Mouse (Mus musculus): ENCODE measurements around the gene Arvcf. TPM values are rescaled to one million over a fixed set of nuclear protein-coding genes. Genes with fewer than 3 reads are reported as not detected.

Arvcf gene
- polyA plus RNA-seq, 1 experiment: 52.3 TPM

DNA sequence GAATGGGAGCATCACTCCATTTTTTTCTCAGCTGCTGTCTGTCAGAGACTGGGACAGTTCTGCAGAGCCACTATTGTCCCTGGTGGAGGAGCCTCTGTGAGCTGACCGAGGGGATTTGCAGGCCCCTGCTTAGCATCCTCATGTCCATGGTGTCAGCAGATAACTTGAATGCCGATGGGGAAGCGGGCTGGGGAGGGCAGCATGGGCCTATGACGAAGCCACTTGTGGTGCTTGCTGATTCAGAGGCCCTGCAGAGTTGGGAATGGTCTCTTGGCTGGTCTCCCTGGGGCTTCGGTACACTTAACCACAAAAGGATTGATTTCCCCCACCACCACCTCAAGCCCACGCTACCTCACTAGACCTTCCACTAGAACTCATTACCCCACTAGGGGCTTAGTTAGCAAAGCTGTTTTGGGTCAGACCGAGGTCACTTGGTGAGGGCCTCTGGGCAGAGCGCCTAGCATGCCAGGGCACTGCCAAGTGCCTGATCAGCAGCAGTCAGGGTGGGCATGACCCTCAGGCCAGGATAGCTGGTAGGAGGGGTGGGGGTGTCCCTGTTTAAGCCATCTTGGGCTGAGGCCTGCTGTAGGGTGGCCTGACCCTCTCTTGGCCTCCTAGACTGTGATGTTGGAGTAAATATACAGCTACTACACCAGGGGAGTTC is 31.5 kb downstream of the Arvcf start:
- no peak overlapping the region for H3K27ac ChIP-seq (ENCODE audit: control insufficient read depth, insufficient read depth, low read length)
- no peak for TF ChIP-seq POLR2A (IDR thresholded peaks at IDR 0.05; ENCODE audit: control insufficient read depth, extremely low read depth, insufficient read depth, low read length, poor library complexity)
- no peak for TF ChIP-seq CTCF (IDR thresholded peaks at IDR 0.05; ENCODE audit: borderline replicate concordance, control insufficient read depth, extremely low read depth, insufficient read depth, low read length, poor library complexity)
- H3K4me1 ChIP-seq (replicated peaks; ENCODE audit: control insufficient read depth, insufficient read depth, low read length): peaks cover 10% of the 10 kb centered on the region
- no peak for DNase-seq
- no peaks in the 10 kb centered on the region for H3K36me3 ChIP-seq (ENCODE audit: control insufficient read depth, insufficient read depth, low read length)
- WGBS: 93% methylated on average over 8 of the region's 8 CpGs
- no peaks in the 10 kb centered on the region for H3K27me3 ChIP-seq (ENCODE audit: control insufficient read depth, insufficient read depth, low read length)
- H3K4me3 ChIP-seq (ENCODE audit: control insufficient read depth, insufficient read depth, low read length): no peak overlapping the region

DNA sequence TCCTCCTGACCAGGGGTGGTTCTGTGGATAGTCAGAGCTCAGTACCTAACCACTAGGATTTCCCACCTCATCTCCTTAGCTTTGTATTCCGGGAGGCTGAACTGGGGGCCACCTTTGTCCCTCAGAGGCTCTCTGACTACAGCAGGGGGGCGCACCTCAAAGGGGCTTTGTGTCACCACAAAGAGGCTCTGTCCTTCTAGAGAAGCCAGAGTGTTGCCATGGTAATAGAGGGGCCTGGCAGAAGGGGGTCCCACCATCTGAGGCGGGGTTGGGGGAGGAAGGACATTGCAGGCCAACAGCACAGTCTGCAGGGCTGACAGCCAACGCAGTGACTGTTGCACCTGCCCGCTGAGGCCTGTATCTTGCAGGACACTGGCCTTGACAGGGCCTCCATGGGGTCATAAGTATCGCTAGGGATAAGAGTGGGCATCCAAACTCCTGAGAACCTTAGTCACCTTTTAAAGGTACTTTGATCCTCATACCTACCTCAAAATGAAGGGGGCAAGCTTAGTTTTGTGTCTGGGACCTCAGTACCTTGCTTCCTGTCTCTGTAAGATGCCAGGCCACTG is 32.6 kb downstream of the Arvcf start:
- H3K27ac ChIP-seq (ENCODE audit: control insufficient read depth, insufficient read depth, low read length): no peak overlapping the region
- TF ChIP-seq POLR2A (IDR thresholded peaks at IDR 0.05; ENCODE audit: control insufficient read depth, extremely low read depth, insufficient read depth, low read length, poor library complexity) (no peak), CTCF (IDR thresholded peaks at IDR 0.05; ENCODE audit: borderline replicate concordance, control insufficient read depth, extremely low read depth, insufficient read depth, low read length, poor library complexity) (no peak)
- no peaks in the 10 kb centered on the region for H3K36me3 ChIP-seq (ENCODE audit: control insufficient read depth, insufficient read depth, low read length)
- no peaks in the 10 kb centered on the region for H3K27me3 ChIP-seq (ENCODE audit: control insufficient read depth, insufficient read depth, low read length)
- H3K4me1 ChIP-seq (replicated peaks; ENCODE audit: control insufficient read depth, insufficient read depth, low read length): peaks cover 14% of the 10 kb centered on the region
- no peak for DNase-seq
- H3K4me3 ChIP-seq (ENCODE audit: control insufficient read depth, insufficient read depth, low read length): no peak overlapping the region
- WGBS: 90% methylated on average over 6 of the region's 6 CpGs

DNA sequence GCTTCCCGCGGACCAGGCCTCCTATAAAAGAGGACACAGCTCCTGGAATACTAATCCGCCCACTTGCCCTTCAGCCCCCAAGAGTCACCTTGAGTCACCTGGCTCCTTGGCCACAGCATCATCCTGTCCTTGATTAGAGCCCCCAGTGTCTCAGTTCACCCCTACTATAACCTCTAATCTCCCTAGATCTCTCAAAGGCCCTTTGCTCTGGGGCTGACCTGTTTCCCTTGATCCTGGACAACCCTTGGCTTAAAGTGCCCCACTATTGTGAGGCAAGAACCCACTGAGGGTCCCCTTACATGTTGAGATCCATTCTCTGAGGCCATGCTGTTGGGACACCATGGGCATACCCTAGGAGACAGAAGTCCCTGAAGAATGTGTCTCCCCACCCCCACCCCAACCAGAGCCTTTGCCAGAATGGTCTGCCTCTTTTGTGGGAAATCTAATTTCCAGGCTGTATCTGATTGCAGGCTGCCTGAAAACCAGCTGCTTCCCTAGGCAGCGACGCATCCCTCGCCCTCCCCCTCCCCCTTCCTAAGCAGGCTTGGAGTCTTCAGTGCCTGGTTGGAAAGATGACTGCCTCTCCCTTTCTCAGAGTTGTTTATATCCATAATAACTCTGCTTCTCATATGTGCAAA is 33.8 kb downstream of the Arvcf start:
- Histone ChIP-seq H3K4me1 (replicated peaks; ENCODE audit: control insufficient read depth, insufficient read depth, low read length) (peaks cover 13% of the 10 kb centered on the region), H3K4me3 (ENCODE audit: control insufficient read depth, insufficient read depth, low read length) (no peak overlapping the region), H3K27me3 (ENCODE audit: control insufficient read depth, insufficient read depth, low read length) (no peaks in the 10 kb centered on the region), H3K36me3 (ENCODE audit: control insufficient read depth, insufficient read depth, low read length) (no peaks in the 10 kb centered on the region), H3K27ac (ENCODE audit: control insufficient read depth, insufficient read depth, low read length) (no peak overlapping the region)
- TF ChIP-seq CTCF (IDR thresholded peaks at IDR 0.05; ENCODE audit: borderline replicate concordance, control insufficient read depth, extremely low read depth, insufficient read depth, low read length, poor library complexity) (no peak), POLR2A (IDR thresholded peaks at IDR 0.05; ENCODE audit: control insufficient read depth, extremely low read depth, insufficient read depth, low read length, poor library complexity) (no peak)
- no peak for DNase-seq
- 94% methylated on average over 6 of the region's 6 CpGs for WGBS

DNA sequence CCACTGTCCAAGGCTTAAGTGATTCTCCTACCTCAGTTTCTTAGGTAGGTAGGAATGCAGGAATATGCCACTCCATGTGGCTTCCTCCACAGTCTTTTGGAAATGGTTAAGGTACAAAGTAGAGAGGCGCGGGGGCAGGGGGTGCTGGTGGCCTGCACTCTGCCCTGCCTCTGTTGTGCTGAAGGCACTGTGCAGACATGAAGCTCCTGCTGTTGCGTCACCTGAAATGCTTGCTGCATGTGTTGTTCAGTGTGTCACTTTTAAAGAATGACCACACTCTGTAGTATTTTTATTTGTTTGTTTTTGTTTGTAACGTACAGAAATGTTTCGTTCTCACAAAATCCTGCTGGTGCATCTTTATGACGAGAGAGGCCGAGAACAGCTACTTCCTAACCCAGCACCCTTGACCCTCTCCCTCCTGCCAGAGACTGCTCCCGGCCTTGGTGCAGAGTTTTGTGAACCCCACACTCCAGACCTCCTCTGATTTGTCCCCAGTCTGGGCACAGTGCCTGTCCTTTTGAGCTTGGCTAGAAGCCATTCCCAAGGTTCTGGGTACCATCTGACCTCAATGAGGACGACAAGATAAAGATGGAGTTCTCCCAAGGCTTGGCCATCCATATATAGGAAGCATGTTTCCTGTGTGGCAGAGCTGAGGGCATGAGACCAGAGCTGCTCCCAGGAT is 35.2 kb downstream of the Arvcf start:
- H3K4me1 ChIP-seq (replicated peaks; ENCODE audit: control insufficient read depth, insufficient read depth, low read length): peaks cover 14% of the 10 kb centered on the region
- DNase-seq: no peak
- H3K36me3 ChIP-seq (ENCODE audit: control insufficient read depth, insufficient read depth, low read length): no peaks in the 10 kb centered on the region
- TF ChIP-seq CTCF (IDR thresholded peaks at IDR 0.05; ENCODE audit: borderline replicate concordance, control insufficient read depth, extremely low read depth, insufficient read depth, low read length, poor library complexity): no peak
- no peak for TF ChIP-seq POLR2A (IDR thresholded peaks at IDR 0.05; ENCODE audit: control insufficient read depth, extremely low read depth, insufficient read depth, low read length, poor library complexity)
- H3K27ac ChIP-seq (ENCODE audit: control insufficient read depth, insufficient read depth, low read length): no peak overlapping the region
- no peaks in the 10 kb centered on the region for H3K27me3 ChIP-seq (ENCODE audit: control insufficient read depth, insufficient read depth, low read length)
- no peak overlapping the region for H3K4me3 ChIP-seq (ENCODE audit: control insufficient read depth, insufficient read depth, low read length)
- 94% methylated on average over 9 of the region's 9 CpGs for WGBS

DNA sequence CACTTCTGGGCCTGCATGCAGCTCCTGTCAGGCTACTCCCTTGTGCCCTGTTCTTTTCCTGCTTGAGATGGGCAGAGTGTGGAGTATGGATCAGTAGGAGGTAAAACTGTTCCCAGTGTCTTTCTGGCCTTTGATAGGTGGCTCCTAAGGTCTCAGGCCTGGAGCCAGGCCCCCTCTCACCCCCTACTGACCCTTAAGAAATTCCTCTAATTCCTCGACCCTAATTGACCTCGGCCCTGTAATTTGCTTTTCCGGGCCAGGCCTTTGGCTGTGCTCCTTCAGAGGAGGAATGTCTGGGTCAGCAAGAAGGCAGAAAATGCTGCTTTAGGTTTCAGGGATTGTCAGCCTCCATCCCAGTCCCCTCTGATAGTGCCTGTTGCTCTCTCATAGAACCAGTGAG is 35.8 kb downstream of the Arvcf start:
- Histone ChIP-seq H3K27me3 (ENCODE audit: control insufficient read depth, insufficient read depth, low read length) (no peaks in the 10 kb centered on the region), H3K27ac (ENCODE audit: control insufficient read depth, insufficient read depth, low read length) (no peak overlapping the region), H3K36me3 (ENCODE audit: control insufficient read depth, insufficient read depth, low read length) (no peaks in the 10 kb centered on the region), H3K4me3 (ENCODE audit: control insufficient read depth, insufficient read depth, low read length) (no peak overlapping the region), H3K4me1 (replicated peaks; ENCODE audit: control insufficient read depth, insufficient read depth, low read length) (peaks cover 20% of the 10 kb centered on the region)
- 89% methylated on average over 3 of the region's 3 CpGs for WGBS
- TF ChIP-seq CTCF (IDR thresholded peaks at IDR 0.05; ENCODE audit: borderline replicate concordance, control insufficient read depth, extremely low read depth, insufficient read depth, low read length, poor library complexity) (no peak), POLR2A (IDR thresholded peaks at IDR 0.05; ENCODE audit: control insufficient read depth, extremely low read depth, insufficient read depth, low read length, poor library complexity) (no peak)
- no peak for DNase-seq

DNA sequence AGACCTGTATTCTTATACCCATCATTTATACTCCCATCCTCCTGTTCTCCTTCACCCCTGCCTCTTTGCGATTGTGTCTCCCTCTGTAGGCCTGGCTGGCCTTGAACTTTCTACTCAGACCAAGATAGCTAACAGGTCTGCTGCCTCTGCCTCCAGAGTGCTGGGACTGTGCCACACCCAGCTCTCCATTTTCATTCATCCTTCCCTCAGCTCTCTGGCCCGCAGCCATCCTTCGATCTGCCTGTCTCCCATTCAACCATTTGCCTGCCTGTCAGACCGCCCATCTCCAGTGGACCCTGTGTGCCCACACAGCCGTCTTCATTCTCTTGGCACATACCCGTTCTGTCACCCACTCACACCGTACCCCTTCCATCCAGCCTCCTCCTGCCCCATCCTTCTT is 36.2 kb downstream of the Arvcf start:
- no peak overlapping the region for H3K4me3 ChIP-seq (ENCODE audit: control insufficient read depth, insufficient read depth, low read length)
- peaks cover 25% of the 10 kb centered on the region for H3K4me1 ChIP-seq (replicated peaks; ENCODE audit: control insufficient read depth, insufficient read depth, low read length)
- no peaks in the 10 kb centered on the region for H3K27me3 ChIP-seq (ENCODE audit: control insufficient read depth, insufficient read depth, low read length)
- no peak overlapping the region for H3K27ac ChIP-seq (ENCODE audit: control insufficient read depth, insufficient read depth, low read length)
- TF ChIP-seq CTCF (IDR thresholded peaks at IDR 0.05; ENCODE audit: borderline replicate concordance, control insufficient read depth, extremely low read depth, insufficient read depth, low read length, poor library complexity) (no peak), POLR2A (IDR thresholded peaks at IDR 0.05; ENCODE audit: control insufficient read depth, extremely low read depth, insufficient read depth, low read length, poor library complexity) (no peak)
- no peak for DNase-seq
- WGBS: 95% methylated on average over 7 of the region's 7 CpGs
- H3K36me3 ChIP-seq (ENCODE audit: control insufficient read depth, insufficient read depth, low read length): no peaks in the 10 kb centered on the region
